Mouse (Mus musculus) mouse embryonic stem cell (cell line): Measurements from ENCODE around the gene Usp37.

Source experiments
- in situ Hi-C, 2 experiments: fragments of 300-500 bp; cut with MboI; formaldehyde crosslinking; loops; 1 replicate in 1 of 2; 3 replicates in 1 of 2; pipeline ENCODE4 v1.14.3; 2019 to 2020; ENCODE audit warnings: low sequenced_read_pairs in 2 of 2, low pct_unique_long_range_greater_than_20kb in 1 of 2, mixed read lengths in 1 of 2; ENCODE audit not compliant: unreplicated experiment in 1 of 2

Usp37 gene

GRCm38 (mm10) chr1:74505393-74505720 lies 38.7 kb downstream of the Usp37 start:
- in situ Hi-C loops: no loop called here

- in situ Hi-C loops: no loop called here
These were observed 43.0 kb downstream of the Usp37 start for GRCm38 (mm10) chr1:74501106-74501505.

GRCm38 (mm10) chr1:74485792-74486191 lies 58.3 kb downstream of the Usp37 start:
- in situ Hi-C loops: no loop called here

GRCm38 (mm10) chr1:74460273-74460672 lies 83.8 kb downstream of the Usp37 start:
- in situ Hi-C loops: no loop called here

GRCm38 (mm10) chr1:74452611-74453045 lies 91.5 kb downstream of the Usp37 start:
- in situ Hi-C loops: no loop called here

GRCm38 (mm10) chr1:74444538-74444937 lies 99.5 kb downstream of the Usp37 start:
- in situ Hi-C loops: no loop called here

- in situ Hi-C loops: no loop called here
These were observed 104.8 kb downstream of the Usp37 start for GRCm38 (mm10) chr1:74439166-74439876.

- in situ Hi-C loops: no loop called here
These were observed 106.2 kb downstream of the Usp37 start for GRCm38 (mm10) chr1:74437702-74438427.

- in situ Hi-C loops: no loop called here
These were observed 108.5 kb downstream of the Usp37 start for GRCm38 (mm10) chr1:74435563-74435962.

GRCm38 (mm10) chr1:74434596-74434995 lies 109.5 kb downstream of the Usp37 start:
- in situ Hi-C loops: no loop called here

GRCm38 (mm10) chr1:74433220-74433619 lies 110.9 kb downstream of the Usp37 start:
- in situ Hi-C loops: no loop called here

- in situ Hi-C loops: no loop called here
These were observed 118.2 kb downstream of the Usp37 start for GRCm38 (mm10) chr1:74425845-74426244.

- in situ Hi-C loops: no loop called here
These were observed 120.9 kb downstream of the Usp37 start for GRCm38 (mm10) chr1:74423147-74423546.

- in situ Hi-C loops: no loop called here
These were observed 124.7 kb downstream of the Usp37 start for GRCm38 (mm10) chr1:74419440-74419794.

GRCm38 (mm10) chr1:74418747-74419439 lies 125.2 kb downstream of the Usp37 start:
- in situ Hi-C loops: no loop called here

GRCm38 (mm10) chr1:74415143-74415542 lies 128.9 kb downstream of the Usp37 start:
- in situ Hi-C loops: no loop called here

- in situ Hi-C loops: no loop called here
These were observed 131.4 kb downstream of the Usp37 start for GRCm38 (mm10) chr1:74412711-74413110.

- in situ Hi-C loops: no loop called here
These were observed 132.2 kb downstream of the Usp37 start for GRCm38 (mm10) chr1:74411753-74412325.
